Mouse (Mus musculus): ENCODE measurements around the gene Zfp788. TPM values are rescaled to one million over a fixed set of nuclear protein-coding genes. Genes with fewer than 3 reads are reported as not detected.
"Not testable (repeated sequence)": the region's sequence is repeated elsewhere in the genome, so short reads cannot be mapped to it uniquely, and the experiment has no call there.

Gene Zfp788
- 4.6 and 10.9 TPM in 2 replicates for total RNA-seq (2015)
- total RNA-seq (2017), result 4.7 and 8.2 TPM in 2 replicates

DNA sequence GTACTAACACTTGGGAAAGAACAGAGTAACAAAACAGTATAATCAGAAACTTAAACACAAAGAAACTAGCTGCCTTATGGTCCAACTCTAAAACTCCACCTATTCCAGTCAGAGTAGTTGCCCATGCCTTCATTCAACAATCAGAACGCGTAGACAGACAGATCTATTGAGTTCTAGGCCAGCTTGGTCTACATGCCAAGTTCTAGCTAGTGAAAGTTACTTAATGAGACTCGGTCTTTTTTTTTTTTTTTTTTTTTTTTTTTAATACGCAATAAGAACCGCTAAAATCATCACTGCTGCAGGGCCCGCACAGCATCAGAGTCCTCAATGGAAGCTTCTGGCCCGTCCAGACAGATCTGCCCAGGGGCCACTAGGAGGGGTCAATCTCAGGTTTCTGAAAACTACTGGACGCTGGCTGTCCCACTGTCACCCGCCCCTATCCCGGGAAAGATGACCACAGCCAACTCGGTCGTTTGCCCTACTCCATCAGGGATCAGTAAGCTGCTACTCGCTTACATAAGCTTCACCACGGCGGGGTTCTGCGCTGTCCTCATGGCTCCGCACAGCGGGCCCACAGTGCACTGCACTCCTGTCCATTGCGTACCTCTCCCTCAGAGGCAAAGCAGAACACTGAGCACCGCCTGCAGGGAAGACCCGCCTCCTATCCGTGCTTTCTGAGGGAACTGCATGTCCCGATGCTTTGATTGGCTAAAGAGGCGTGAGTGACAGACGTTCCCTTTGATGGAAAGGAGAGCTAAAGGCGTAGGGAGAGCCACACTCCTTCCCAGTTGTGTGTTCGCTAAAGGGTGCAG is at the start of gene Zfp788:
TSS of gene Zfp788 (plus strand) at position 795 of the 812 bp plus-strand sequence.
- ATAC-seq (ENCODE audit: poor library complexity, severe bottlenecking), result peak; percentile 91

DNA sequence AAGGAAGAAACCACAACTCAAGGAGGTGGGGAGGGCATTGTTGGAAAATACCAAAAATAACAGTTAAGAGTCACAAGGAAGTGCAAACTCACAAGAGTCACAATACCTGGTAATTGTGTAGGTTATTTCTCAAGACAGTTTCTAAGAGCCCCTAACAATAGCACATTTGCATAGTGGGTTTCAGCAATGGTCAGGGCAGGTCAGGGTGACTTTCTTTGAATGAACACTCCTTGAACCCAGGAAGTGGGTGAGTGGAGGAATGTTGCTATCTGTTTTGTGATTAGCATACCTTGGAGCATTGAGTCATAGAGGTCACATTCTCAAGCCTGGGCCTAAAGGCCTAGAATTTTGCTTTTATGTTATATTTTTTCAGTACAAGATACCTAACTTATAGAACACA is 45.2 kb upstream of the Zfp788 start:
- not testable (repeated sequence) for ATAC-seq (ENCODE audit: poor library complexity, severe bottlenecking)

DNA sequence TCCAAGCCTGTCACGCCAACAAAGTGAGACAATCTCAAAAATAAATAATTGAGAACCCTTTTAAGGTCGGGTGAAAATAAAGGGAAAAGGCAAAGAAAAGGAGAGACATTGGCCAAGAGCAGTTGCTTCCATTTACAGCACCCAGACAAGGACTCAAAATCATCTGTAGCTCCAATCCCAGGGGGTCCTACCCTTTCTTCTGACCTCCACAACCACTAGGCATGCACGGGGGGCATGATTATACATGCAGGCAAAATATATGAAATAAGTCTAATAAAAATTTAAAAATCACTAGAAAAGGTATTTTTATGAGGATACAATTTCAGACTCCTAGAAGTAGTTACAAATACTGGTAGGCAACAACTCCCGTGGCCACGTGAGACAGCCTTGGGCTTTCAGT is 34.4 kb upstream of the Zfp788 start:
- ATAC-seq (ENCODE audit: poor library complexity, severe bottlenecking), result no peak

DNA sequence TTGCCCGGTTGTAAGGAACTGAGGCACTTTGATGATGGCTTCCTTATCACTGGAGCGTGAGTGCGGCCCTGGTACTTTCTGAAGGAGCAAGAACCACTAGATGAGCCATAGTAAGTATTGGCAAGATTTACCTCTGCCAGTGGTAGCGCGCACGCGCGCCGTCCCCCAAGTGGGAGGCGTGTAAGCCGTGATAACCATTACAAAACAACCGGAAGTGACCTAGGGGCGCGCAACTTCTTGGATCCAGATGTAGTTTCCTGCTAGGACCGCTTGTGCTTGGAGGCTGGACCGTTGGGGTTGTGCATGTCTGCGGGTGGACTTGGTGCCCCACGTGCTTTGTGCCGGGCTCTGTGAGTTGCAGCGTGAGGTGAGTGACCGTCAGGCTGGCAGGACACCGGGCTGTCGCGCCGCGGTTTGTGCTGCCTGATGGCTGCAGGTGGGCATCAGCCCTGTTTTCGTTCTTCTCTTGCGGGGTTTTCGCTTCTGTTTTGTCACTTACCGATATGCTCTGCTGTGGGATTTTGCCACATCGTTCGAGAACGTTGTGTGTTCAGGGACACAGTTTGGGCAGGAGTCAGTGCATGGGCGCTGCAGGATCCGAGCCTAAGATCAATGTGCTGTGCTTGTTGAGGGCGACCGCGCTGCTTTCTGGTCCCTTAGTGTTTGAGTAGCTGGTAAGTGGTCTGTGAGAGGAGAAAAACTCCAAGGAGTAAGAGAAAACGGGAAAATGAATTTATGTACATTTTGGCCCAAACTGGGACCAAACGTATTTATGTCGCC is 33.8 kb upstream of the Zfp788 start, which contains the start of gene 2610021A01Rik:
TSS of gene 2610021A01Rik (plus strand) at position 197 of the 780 bp plus-strand sequence.
- peak; percentile 98 for ATAC-seq (ENCODE audit: poor library complexity, severe bottlenecking)

DNA sequence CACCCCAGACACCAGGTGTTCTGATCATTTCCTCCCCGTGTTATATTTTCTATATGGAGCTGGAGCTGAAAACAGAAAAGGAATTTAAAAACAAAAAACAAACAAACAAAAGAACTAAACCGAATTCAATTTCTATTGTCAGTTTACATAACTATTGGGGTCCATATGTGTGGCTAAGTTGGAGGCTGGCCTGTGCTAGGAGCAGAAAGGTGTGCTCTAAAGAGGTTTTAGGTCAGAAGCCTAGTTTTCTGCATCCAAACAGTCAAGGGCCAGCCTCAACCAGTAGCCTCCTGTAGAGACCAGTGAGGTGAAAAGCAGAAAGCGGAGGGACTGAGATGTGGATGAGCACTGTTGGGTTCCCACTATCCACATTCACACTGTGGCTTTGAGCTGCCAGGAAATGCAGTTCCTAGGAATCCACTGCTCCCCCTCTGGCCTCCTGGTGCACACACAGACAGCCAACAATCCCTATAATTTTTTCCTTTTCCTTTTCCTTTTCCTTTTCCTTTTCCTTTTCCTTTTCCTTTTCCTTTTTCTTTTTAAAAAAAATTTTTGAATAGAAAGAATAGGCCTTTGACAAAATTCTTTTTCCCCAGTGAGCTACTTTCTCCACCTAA is 33.0 kb upstream of the Zfp788 start:
- ATAC-seq (ENCODE audit: poor library complexity, severe bottlenecking), result no peak

DNA sequence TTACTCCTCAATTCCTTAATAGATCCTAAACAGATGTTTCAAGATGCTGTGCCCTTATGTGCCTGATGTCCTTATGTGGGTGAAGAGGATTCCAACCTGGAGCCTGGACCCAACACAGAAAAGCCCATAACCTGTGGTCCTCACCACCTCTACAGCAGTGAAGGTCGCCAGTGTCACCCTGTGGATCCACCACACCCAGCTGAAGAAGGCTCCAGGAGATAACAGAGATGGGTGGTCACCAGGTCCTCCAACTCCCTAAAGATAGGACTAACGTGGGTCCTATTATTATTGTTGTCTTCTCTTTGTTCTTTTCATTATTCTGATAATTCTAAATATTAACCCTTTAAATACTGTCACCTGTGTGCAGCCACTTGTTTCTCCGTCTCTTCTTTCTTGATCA is 21.3 kb upstream of the Zfp788 start:
- no peak for ATAC-seq (ENCODE audit: poor library complexity, severe bottlenecking)

DNA sequence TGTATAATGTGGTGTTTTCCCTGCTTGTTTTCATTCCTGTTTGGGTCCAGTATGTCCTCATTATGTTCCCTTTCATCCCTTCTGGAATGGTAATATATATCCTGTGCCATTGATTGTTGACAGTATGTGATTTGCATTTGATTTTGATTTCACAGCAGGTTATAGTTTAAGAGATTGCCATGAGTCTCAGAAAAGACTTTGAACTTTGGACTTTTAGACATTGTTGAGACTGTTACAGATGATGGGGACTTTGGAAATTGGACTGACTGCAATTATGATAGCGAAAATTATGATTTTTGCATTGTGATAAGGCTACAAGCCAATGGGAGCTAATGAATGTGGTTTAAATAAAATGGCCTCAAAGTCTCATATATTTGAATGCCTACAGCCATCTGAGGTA is 16.8 kb upstream of the Zfp788 start:
- not testable (repeated sequence) for ATAC-seq (ENCODE audit: poor library complexity, severe bottlenecking)

DNA sequence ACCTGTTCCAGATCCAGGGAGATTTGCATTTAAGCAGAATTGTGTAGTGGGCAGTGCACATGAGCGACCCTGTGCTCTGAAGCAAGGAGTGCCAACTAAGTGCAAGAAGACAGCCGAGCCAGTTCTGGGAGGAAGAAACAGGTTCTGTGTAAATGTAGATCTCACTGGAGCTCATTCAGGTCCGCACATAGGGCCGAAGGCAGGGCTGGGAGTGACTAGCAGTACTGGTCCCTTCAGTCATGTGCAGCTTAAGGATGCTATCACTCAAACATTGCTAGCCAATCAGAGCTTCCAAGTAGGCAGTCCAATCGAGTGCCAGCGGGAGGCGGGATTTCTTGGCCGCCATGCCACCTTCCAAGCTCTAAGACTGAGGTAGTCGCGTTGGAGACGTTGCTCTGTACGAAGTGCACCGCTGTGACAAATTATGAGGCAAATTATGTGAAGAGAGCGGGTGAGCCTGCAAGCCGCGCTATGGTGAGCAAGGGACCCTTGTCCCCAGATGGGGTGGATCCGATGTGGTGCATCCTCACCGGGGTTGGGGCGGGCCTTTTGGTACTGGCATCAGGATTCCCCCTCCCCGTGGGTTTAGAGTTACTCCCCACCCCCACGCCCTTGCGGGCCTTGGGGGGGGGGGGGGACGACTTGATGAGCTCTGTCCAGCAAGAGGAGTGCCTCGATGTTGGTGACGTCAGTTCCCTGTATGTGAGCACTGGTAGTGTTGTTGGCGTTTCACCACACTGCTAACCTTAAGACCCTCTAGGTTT is 400 bp downstream of the Zfp788 start:
- ATAC-seq (ENCODE audit: poor library complexity, severe bottlenecking), result peak; percentile 85

DNA sequence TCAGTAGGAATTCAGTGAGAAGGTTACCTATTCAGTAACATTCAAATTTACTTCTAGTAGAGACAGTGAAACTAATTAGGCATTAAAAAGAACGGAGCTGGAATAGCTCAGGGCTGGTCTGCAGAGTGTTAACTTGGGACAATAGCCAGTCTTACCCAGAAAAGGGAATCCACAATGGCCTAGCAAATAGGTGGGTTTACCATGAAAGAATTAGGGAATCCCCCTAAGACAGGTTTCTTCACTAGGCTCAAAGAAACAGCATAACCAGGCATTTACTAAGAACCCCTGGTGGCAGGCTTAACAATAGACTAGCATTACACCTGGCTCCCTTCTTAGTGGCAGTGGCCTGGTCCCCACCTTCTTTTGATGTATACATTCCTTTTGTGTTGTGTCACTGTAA is 41.3 kb downstream of the Zfp788 start:
- not testable (repeated sequence) for ATAC-seq (ENCODE audit: poor library complexity, severe bottlenecking)

Other genes starting within 250 kb of the Zfp788 start
- 15.2 and 25.2 TPM in 2 replicates for gene AI987944, start 239.8 kb upstream of the Zfp788 start, total RNA-seq (2015)
- gene AI987944, start 239.8 kb upstream of the Zfp788 start, total RNA-seq (2017), result 24.0 and 26.9 TPM in 2 replicates
- gene Vmn2r57, start 184.5 kb upstream of the Zfp788 start, total RNA-seq (2015), result not detected in 2 replicates
- gene Vmn2r57, start 184.5 kb upstream of the Zfp788 start, total RNA-seq (2017), result not detected in 2 replicates
- not detected in 2 replicates for gene Gm20449, start 133.8 kb upstream of the Zfp788 start, total RNA-seq (2015)
- gene Gm20449, start 133.8 kb upstream of the Zfp788 start, total RNA-seq (2017), result not detected in 2 replicates
- gene AW146154, start 133.3 kb upstream of the Zfp788 start, total RNA-seq (2015), result 5.4 and 8.5 TPM in 2 replicates
- 7.4 and 7.9 TPM in 2 replicates for gene AW146154, start 133.3 kb upstream of the Zfp788 start, total RNA-seq (2017)
- gene Gm6871, start 59.5 kb upstream of the Zfp788 start, total RNA-seq (2015), result not detected in 2 replicates
- gene Gm6871, start 59.5 kb upstream of the Zfp788 start, total RNA-seq (2017), result not detected in 2 replicates
- gene 2610021A01Rik, start 34.0 kb upstream of the Zfp788 start, total RNA-seq (2015), result 10.3 and 10.6 TPM in 2 replicates
- gene 2610021A01Rik, start 34.0 kb upstream of the Zfp788 start, total RNA-seq (2017), result 7.8 and 8.7 TPM in 2 replicates
- not detected in 2 replicates for gene Vmn2r58, start 239.5 kb downstream of the Zfp788 start, total RNA-seq (2015)
- gene Vmn2r58, start 239.5 kb downstream of the Zfp788 start, total RNA-seq (2017), result not detected in 2 replicates